In the genomic region with DNA sequence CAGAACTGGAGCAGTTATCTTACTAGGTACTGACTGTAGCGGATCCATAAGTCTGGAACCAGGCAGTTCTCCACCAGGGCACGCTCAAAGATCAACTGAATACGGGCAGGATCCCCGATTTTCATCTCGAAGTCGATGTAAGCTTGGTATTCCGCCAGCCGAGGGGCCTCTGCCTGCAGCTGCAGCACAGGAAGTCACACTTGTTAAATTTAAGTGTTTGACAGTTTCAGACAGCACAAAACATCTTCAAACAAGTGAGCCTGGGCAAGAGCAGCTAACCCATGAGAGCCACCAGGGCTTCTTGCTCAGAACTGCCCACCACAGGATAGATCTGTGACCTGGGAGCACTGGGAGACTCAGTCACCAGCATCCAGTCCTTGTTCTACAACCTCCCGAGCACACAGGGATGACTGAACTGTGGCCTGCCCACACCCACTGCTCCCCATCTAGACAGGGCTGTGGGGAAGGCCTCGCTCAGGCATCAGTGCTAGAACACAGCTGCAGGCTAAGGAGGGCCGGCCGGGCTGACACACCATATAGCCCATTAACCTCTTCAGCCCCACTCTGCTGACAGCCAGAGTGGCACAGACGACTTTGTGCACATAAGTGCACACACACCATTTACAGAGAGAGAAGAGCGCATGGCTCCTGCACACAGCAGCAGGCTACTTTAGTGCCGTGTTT, we compare ENCODE assay signal across 27 mouse cellular contexts. TPM values are rescaled to one million over a fixed set of nuclear protein-coding genes. Genes with fewer than 3 reads are reported as not detected.
DNase-seq lines count a peak whose midpoint lies in the region; ATAC-seq and TF ChIP-seq lines count a peak whose summit lies in the region.
"Had no signal": no experiment of that assay in that cellular context is flagged by ENCODE, and none has a peak within 500 bp of the region (broad histone marks: within the 10 kb centered on the region; RNA-seq: fewer than 3 reads in every experiment).

No protein-coding gene starts in this region.

- no peak for TF ChIP-seq EP300 in lung, postnatal 0 days (IDR thresholded peaks at IDR 0.05)

- no peak; the same call in 1 of the 2 replicates for TF ChIP-seq CTCF in lung, postnatal 0 days (IDR thresholded peaks at IDR 0.05)

- no peaks in the 10 kb centered on the region for H3K4me1 ChIP-seq in embryonic facial prominence, embryonic 13.5 days
- no peaks in the 10 kb centered on the region for H3K4me1 ChIP-seq in embryonic facial prominence, embryonic 10.5 days
- peaks cover 17% of the 10 kb centered on the region for H3K4me1 ChIP-seq in lung, embryonic 15.5 days
- no peaks in the 10 kb centered on the region for H3K4me1 ChIP-seq in lung, postnatal 0 days (ENCODE audit: insufficient read depth, low read depth, low read length)
- H3K4me1 ChIP-seq: forebrain, embryonic 13.5 days; forebrain, embryonic 15.5 days had no signal

- 0 out of 2 replicates have a peak overlapping the region, but pooled peaks have one; percentile 36 for H3K9ac ChIP-seq in embryonic facial prominence, embryonic 13.5 days
- H3K9ac ChIP-seq in lung, embryonic 15.5 days, result no peak overlapping the region
- no peak overlapping the region for H3K9ac ChIP-seq in lung, postnatal 0 days (replicated peaks; ENCODE audit: low read depth)
- H3K9ac ChIP-seq: forebrain, embryonic 13.5 days; forebrain, embryonic 15.5 days; forebrain, postnatal 0 days had no signal

- peaks cover 98% of the 10 kb centered on the region for H3K36me3 ChIP-seq in embryonic facial prominence, embryonic 13.5 days
- H3K36me3 ChIP-seq in embryonic facial prominence, embryonic 10.5 days (replicated peaks), result peaks cover 100% of the 10 kb centered on the region
- H3K36me3 ChIP-seq in lung, embryonic 15.5 days, result peaks cover 83% of the 10 kb centered on the region
- H3K36me3 ChIP-seq in lung, postnatal 0 days (ENCODE audit: insufficient read depth, low read length), result peaks cover 52% of the 10 kb centered on the region

- no peak for DNase-seq in embryonic facial prominence, embryonic 10.5 days (ENCODE audit: low spot score)
- DNase-seq in lung, postnatal 14 days, result no peak
- DNase-seq in lung, postnatal 0 days (ENCODE audit: low spot score), result peak; percentile 38
- DNase-seq in lung, postnatal 36 days, result no peak
- DNase-seq: adrenal gland, adult 8-10 months; adrenal gland, postnatal 14 days; adrenal gland, postnatal 36 days; B cell, adult 2 months; cerebellum, adult 11-12 months; cerebellum, adult 2 months; cerebellum, adult 9-10 months; cerebellum, postnatal 10 days; cerebellum, postnatal 25 days; forebrain, postnatal 0 days had no signal

- no peak for ATAC-seq in embryonic facial prominence, embryonic 13.5 days (ENCODE audit: insufficient number of reproducible peaks, insufficient read depth, low FRiP score, low TSS enrichment, low read depth)
- peak; percentile 81 for ATAC-seq in lung, embryonic 15.5 days (ENCODE audit: borderline replicate concordance, extremely low read depth, low FRiP score, low TSS enrichment)
- peak; percentile 76 for ATAC-seq in lung, postnatal 0 days
- ATAC-seq: activated CD4-positive, CD25-positive, alpha-beta regulatory T cell, adult 4 months; CD4-positive, CD25-positive, alpha-beta regulatory T cell, adult 4 months; forebrain, embryonic 13.5 days; forebrain, embryonic 15.5 days; forebrain, postnatal 0 days; Patski had no signal

- no peak overlapping the region for H3K27ac ChIP-seq in embryonic facial prominence, embryonic 13.5 days
- H3K27ac ChIP-seq in embryonic facial prominence, embryonic 10.5 days (replicated peaks), result no peak overlapping the region
- peak overlapping the region; percentile 72 for H3K27ac ChIP-seq in lung, embryonic 15.5 days
- peak overlapping the region; percentile 26; the same call in 1 of the 2 replicates for H3K27ac ChIP-seq in lung, postnatal 0 days (ENCODE audit: low read length)
- H3K27ac ChIP-seq: forebrain, embryonic 13.5 days; forebrain, embryonic 15.5 days had no signal

- H3K9me3 ChIP-seq in embryonic facial prominence, embryonic 13.5 days, result no peaks in the 10 kb centered on the region
- no peaks in the 10 kb centered on the region for H3K9me3 ChIP-seq in embryonic facial prominence, embryonic 10.5 days
- H3K9me3 ChIP-seq in lung, embryonic 15.5 days, result no peaks in the 10 kb centered on the region
- H3K9me3 ChIP-seq in lung, postnatal 0 days (ENCODE audit: low read length), result no peaks in the 10 kb centered on the region
- H3K9me3 ChIP-seq: forebrain, embryonic 13.5 days; forebrain, embryonic 15.5 days; G1E had no signal

- H3K4me3 ChIP-seq in embryonic facial prominence, embryonic 13.5 days, result no peak overlapping the region
- H3K4me3 ChIP-seq in embryonic facial prominence, embryonic 10.5 days, result no peak overlapping the region
- H3K4me3 ChIP-seq in lung, embryonic 15.5 days, result no peak overlapping the region
- H3K4me3 ChIP-seq in lung, postnatal 0 days (ENCODE audit: low read depth, low read length), result no peak overlapping the region
- H3K4me3 ChIP-seq: forebrain, embryonic 13.5 days; forebrain, embryonic 15.5 days had no signal

- no peak overlapping the region for H3K4me2 ChIP-seq in embryonic facial prominence, embryonic 13.5 days
- H3K4me2 ChIP-seq in lung, embryonic 15.5 days, result no peak overlapping the region
- H3K4me2 ChIP-seq in lung, postnatal 0 days (replicated peaks; ENCODE audit: low read depth, low read length), result no peak overlapping the region
- H3K4me2 ChIP-seq: forebrain, embryonic 13.5 days; forebrain, embryonic 15.5 days had no signal

- no peaks in the 10 kb centered on the region for H3K27me3 ChIP-seq in embryonic facial prominence, embryonic 13.5 days
- H3K27me3 ChIP-seq in embryonic facial prominence, embryonic 10.5 days (replicated peaks; ENCODE audit: low read depth, poor library complexity, severe bottlenecking), result no peaks in the 10 kb centered on the region
- H3K27me3 ChIP-seq in lung, embryonic 15.5 days, result no peaks in the 10 kb centered on the region
- no peaks in the 10 kb centered on the region for H3K27me3 ChIP-seq in lung, postnatal 0 days (replicated peaks; ENCODE audit: insufficient read depth, low read length)
- H3K27me3 ChIP-seq: CH12.LX; forebrain, embryonic 13.5 days; forebrain, embryonic 15.5 days; Patski had no signal

- WGBS in embryonic facial prominence, embryonic 13.5 days, result 88% methylated on average over 15 of the region's 15 CpGs
- 91% methylated on average over 15 of the region's 15 CpGs for WGBS in embryonic facial prominence, embryonic 10.5 days
- 47% methylated on average over 15 of the region's 15 CpGs for WGBS in lung, embryonic 15.5 days
- 61% methylated on average over 15 of the region's 15 CpGs for WGBS in lung, postnatal 0 days

RNA-seq across cellular contexts. Expression of a gene that starts 16.8 kb away (rescaled TPM):
- polyA plus RNA-seq in embryonic facial prominence, embryonic 13.5 days (2015; fragmentation: Nextera tagmentation; extraction: Ambion mirVana), result 63.6 and 65.7 TPM in 2 replicates
- polyA plus RNA-seq in embryonic facial prominence, embryonic 10.5 days (2016; fragmentation: Nextera tagmentation; extraction: Ambion mirVana), result 79.0 and 80.9 TPM in 2 replicates
- 55.4 and 58.8 TPM in 2 replicates for polyA plus RNA-seq in lung, embryonic 15.5 days (2015; fragmentation: Nextera tagmentation; extraction: Ambion mirVana)
- 12.8 and 16.9 TPM in 2 replicates for polyA plus RNA-seq in lung, postnatal 0 days (2015; fragmentation: Nextera tagmentation; extraction: Ambion mirVana)

RNA-seq across cellular contexts. Expression of a gene that starts 17.1 kb away (rescaled TPM):
- polyA plus RNA-seq in embryonic facial prominence, embryonic 13.5 days (2015; fragmentation: Nextera tagmentation; extraction: Ambion mirVana), result 101 and 106 TPM in 2 replicates
- polyA plus RNA-seq in embryonic facial prominence, embryonic 10.5 days (2016; fragmentation: Nextera tagmentation; extraction: Ambion mirVana), result 99.7 and 103 TPM in 2 replicates
- polyA plus RNA-seq in lung, embryonic 15.5 days (2015; fragmentation: Nextera tagmentation; extraction: Ambion mirVana), result 108 and 111 TPM in 2 replicates
- 197 and 225 TPM in 2 replicates for polyA plus RNA-seq in lung, postnatal 0 days (2015; fragmentation: Nextera tagmentation; extraction: Ambion mirVana)

RNA-seq across cellular contexts. Expression of a gene that starts 19.9 kb away (rescaled TPM):
- 6.2 and 6.6 TPM in 2 replicates for polyA plus RNA-seq in embryonic facial prominence, embryonic 13.5 days (2015; fragmentation: Nextera tagmentation; extraction: Ambion mirVana)
- 3.6 and 4.0 TPM in 2 replicates for polyA plus RNA-seq in embryonic facial prominence, embryonic 10.5 days (2016; fragmentation: Nextera tagmentation; extraction: Ambion mirVana)
- 5.4 and 6.6 TPM in 2 replicates for polyA plus RNA-seq in lung, embryonic 15.5 days (2015; fragmentation: Nextera tagmentation; extraction: Ambion mirVana)
- polyA plus RNA-seq in lung, postnatal 0 days (2015; fragmentation: Nextera tagmentation; extraction: Ambion mirVana), result 6.7 and 6.8 TPM in 2 replicates

RNA-seq across cellular contexts. Expression of a gene that starts 30.9 kb away (rescaled TPM):
- not detected in 2 replicates for polyA plus RNA-seq in embryonic facial prominence, embryonic 13.5 days (2015; fragmentation: Nextera tagmentation; extraction: Ambion mirVana)
- polyA plus RNA-seq in embryonic facial prominence, embryonic 10.5 days (2016; fragmentation: Nextera tagmentation; extraction: Ambion mirVana), result not detected in 2 replicates
- 0.24 TPM in 1 of 2 replicates, not detected in the other for polyA plus RNA-seq in lung, embryonic 15.5 days (2015; fragmentation: Nextera tagmentation; extraction: Ambion mirVana)
- not detected in 2 replicates for polyA plus RNA-seq in lung, postnatal 0 days (2015; fragmentation: Nextera tagmentation; extraction: Ambion mirVana)
- polyA plus RNA-seq: activated CD4-positive, CD25-positive, alpha-beta regulatory T cell, adult 4 months; CD4-positive, CD25-positive, alpha-beta regulatory T cell, adult 4 months; cortical plate, adult 2 months; embryonic facial prominence, embryonic 11.5 days; embryonic facial prominence, embryonic 14.5 days; forebrain, embryonic 11.5 days; forebrain, embryonic 13.5 days; forebrain, embryonic 15.5 days; forebrain, postnatal 0 days; G1E; Patski had no signal

RNA-seq across cellular contexts. Expression of a gene that starts 44.8 kb away (rescaled TPM):
- 109 and 141 TPM in 2 replicates for polyA plus RNA-seq in embryonic facial prominence, embryonic 13.5 days (2015; fragmentation: Nextera tagmentation; extraction: Ambion mirVana)
- polyA plus RNA-seq in embryonic facial prominence, embryonic 10.5 days (2016; fragmentation: Nextera tagmentation; extraction: Ambion mirVana), result 72.7 and 83.3 TPM in 2 replicates
- 47.0 and 48.1 TPM in 2 replicates for polyA plus RNA-seq in lung, embryonic 15.5 days (2015; fragmentation: Nextera tagmentation; extraction: Ambion mirVana)
- polyA plus RNA-seq in lung, postnatal 0 days (2015; fragmentation: Nextera tagmentation; extraction: Ambion mirVana), result 107 and 110 TPM in 2 replicates
- polyA plus RNA-seq: activated CD4-positive, CD25-positive, alpha-beta regulatory T cell, adult 4 months; CD4-positive, CD25-positive, alpha-beta regulatory T cell, adult 4 months; Patski had no signal

Comparison
In these comparisons a context has a peak if more than half of its experiments do, and no peak if none do; other contexts are left out.
1. H3K27ac ChIP-seq: peak in lung, embryonic 15.5 days (single experiment) and lung, postnatal 0 days (single experiment); none in embryonic facial prominence, embryonic 13.5 days (single experiment) and embryonic facial prominence, embryonic 10.5 days (single experiment).